Mouse (Mus musculus) hindbrain, embryonic 16.5 days (tissue): ENCODE results near the gene Slc46a3. TPM values are rescaled to one million over a fixed set of nuclear protein-coding genes. Genes with fewer than 3 reads are reported as not detected.

Source experiments
- ATAC-seq: fragments of 200-750 bp; cut with Nextera tagmentation; 2 replicates; pipeline ENCODE4 v1.8.0; 2017; ENCODE audit warnings: moderate TSS enrichment, moderate library complexity
- H3K27ac ChIP-seq: fragments of 300-500 bp; sonication (generic); 2 replicates; pipeline ENCODE4 v1.5.1; 2014; ENCODE audit warnings: low read depth, mild to moderate bottlenecking, control low read depth, low read length, moderate library complexity
- H3K27me3 ChIP-seq: fragments of 300-500 bp; sonication (generic); replicated peaks from 2 replicates; pipeline ENCODE4 v1.6.1; 2014; ENCODE audit warnings: low read length; ENCODE audit not compliant: control insufficient read depth, insufficient read depth
- H3K36me3 ChIP-seq: fragments of 300-500 bp; sonication (generic); 2 replicates; pipeline ENCODE4 v1.6.1; 2014; ENCODE audit warnings: mild to moderate bottlenecking, low read length, moderate library complexity, mixed read lengths; ENCODE audit not compliant: control insufficient read depth, insufficient read depth
- H3K4me1 ChIP-seq: fragments of 300-500 bp; sonication (generic); 2 replicates; pipeline ENCODE4 v1.6.1; 2014; ENCODE audit warnings: low read depth, low read length; ENCODE audit not compliant: control insufficient read depth, insufficient read depth
- H3K4me2 ChIP-seq: fragments of 300-500 bp; sonication (generic); 2 replicates; pipeline ENCODE4 v1.6.1; 2014; ENCODE audit warnings: mild to moderate bottlenecking, low read length, control low read depth, moderate library complexity
- H3K4me3 ChIP-seq: fragments of 300-500 bp; sonication (generic); 2 replicates; pipeline ENCODE4 v1.5.1; 2014; ENCODE audit warnings: mild to moderate bottlenecking, low read length, control low read depth, moderate library complexity
- H3K9ac ChIP-seq: fragments of 300-500 bp; sonication (generic); 2 replicates; pipeline ENCODE4 v1.6.1; 2014; ENCODE audit warnings: low read depth, mild to moderate bottlenecking, control low read depth, low read length, moderate library complexity
- H3K9me3 ChIP-seq: fragments of 300-500 bp; sonication (generic); 2 replicates; pipeline ENCODE4 v1.6.1; 2014; ENCODE audit warnings: mild to moderate bottlenecking, low read length, moderate library complexity; ENCODE audit not compliant: control insufficient read depth
- WGBS: fragments of 180-500 bp; shearing (Covaris S2); extraction: QIAGEN DNeasy Blood & Tissue Kit; methylation state at CpG from one replicate; pipeline ENCODE4 v1.1.7; 2014; 5-methylcytosine and 5-hydroxymethylcytosine counted together
- polyA plus RNA-seq: library from polyadenylated mRNA; unstranded; fragments of >200 nt; fragmentation: Nextera tagmentation; extraction: Ambion mirVana; gene quantifications from 2 replicates; pipeline ENCODE4 v1.2.1, GENCODE M21; 2015

Gene Slc46a3
- polyA plus RNA-seq, 1 experiment from 2014 or later: 6.3 TPM

GRCm38 (mm10) chr5:147828846-147829245, 65.8 kb downstream of the Slc46a3 start:
- WGBS: 60% methylated on average over 8 of the region's 8 CpGs

More at GRCm38 (mm10) chr5:147828846-147829245, 65.8 kb downstream of the Slc46a3 start:
- Histone ChIP-seq H3K4me1 (no peaks in the 10 kb centered on the region), H3K9ac (no peak overlapping the region), H3K36me3 (no peaks in the 10 kb centered on the region), H3K27me3 (no peaks in the 10 kb centered on the region), H3K4me3 (no peak overlapping the region), H3K9me3 (no peaks in the 10 kb centered on the region), H3K27ac (no peak overlapping the region), H3K4me2 (no peak overlapping the region)
- ATAC-seq: no peak

Other genes starting within 250 kb of the Slc46a3 start
- 14.6 and 15.1 TPM in 2 replicates for gene Flt1, start 168.8 kb downstream of the Slc46a3 start, polyA plus RNA-seq
- gene Pomp, start 34.4 kb downstream of the Slc46a3 start, polyA plus RNA-seq: 482 and 537 TPM in 2 replicates
- 34.8 and 39.4 TPM in 2 replicates for gene Mtus2, start 62.5 kb upstream of the Slc46a3 start, polyA plus RNA-seq